Mouse (Mus musculus) limb, embryonic 14.5 days (tissue): ENCODE measurements around the gene Gm11554. TPM values are rescaled to one million over a fixed set of nuclear protein-coding genes. Genes with fewer than 3 reads are reported as not detected.
"Not testable (repeated sequence)": the region's sequence is repeated elsewhere in the genome, so short reads cannot be mapped to it uniquely, and the experiment has no call there.

Experiments
- ATAC-seq: fragments of 200-750 bp; cut with Nextera tagmentation; 2 replicates; pipeline ENCODE4 v1.8.0; 2017; ENCODE audit warnings: low read depth, moderate number of reproducible peaks, moderate TSS enrichment; ENCODE audit not compliant: low FRiP score
- DNase-seq: peaks from one replicate; pipeline ENCODE4 v3.0.0-alpha.2; 2015; ENCODE audit warnings: low spot score
- H3K27ac ChIP-seq: fragments of 300-500 bp; sonication (generic); replicated peaks from 2 replicates; pipeline ENCODE4 v1.5.1; 2014; ENCODE audit warnings: low read depth, mild to moderate bottlenecking, low read length, moderate library complexity, mixed read lengths
- H3K27me3 ChIP-seq: fragments of 300-500 bp; sonication (generic); 2 replicates; pipeline ENCODE4 v1.6.1; 2014; ENCODE audit warnings: low read length, mixed read lengths; ENCODE audit not compliant: control insufficient read depth, insufficient read depth
- H3K36me3 ChIP-seq: fragments of 300-500 bp; sonication (generic); 2 replicates; pipeline ENCODE4 v1.6.1; 2014; ENCODE audit warnings: mild to moderate bottlenecking, low read length, moderate library complexity, mixed read lengths; ENCODE audit not compliant: control insufficient read depth, insufficient read depth
- H3K4me1 ChIP-seq: fragments of 300-500 bp; sonication (generic); 2 replicates; pipeline ENCODE4 v1.6.1; 2014; ENCODE audit warnings: antibody characterized with exemption, low read length, mixed read lengths; ENCODE audit not compliant: control insufficient read depth, insufficient read depth
- H3K4me2 ChIP-seq: fragments of 300-500 bp; sonication (generic); replicated peaks from 2 replicates; pipeline ENCODE4 v1.6.1; 2014; ENCODE audit warnings: low read depth, mild to moderate bottlenecking, low read length, moderate library complexity; ENCODE audit not compliant: severe bottlenecking
- H3K4me3 ChIP-seq: fragments of 300-500 bp; sonication (generic); replicated peaks from 2 replicates; pipeline ENCODE4 v1.5.1; 2014; ENCODE audit warnings: low read length
- H3K9ac ChIP-seq: fragments of 300-500 bp; sonication (generic); 2 replicates; pipeline ENCODE4 v1.6.1; 2014; ENCODE audit warnings: mild to moderate bottlenecking, low read depth, low read length, moderate library complexity; ENCODE audit not compliant: severe bottlenecking
- H3K9me3 ChIP-seq: fragments of 300-500 bp; sonication (generic); 2 replicates; pipeline ENCODE4 v1.6.1; 2016; ENCODE audit warnings: low read length; ENCODE audit not compliant: control insufficient read depth
- POLR2A ChIP-seq: fragments of 200-500 bp; IDR thresholded peaks from 2 replicates; pipeline ENCODE4 v1.8.0; 2012; ENCODE audit warnings: inconsistent platforms, mild to moderate bottlenecking, moderate library complexity, borderline replicate concordance; ENCODE audit not compliant: insufficient read depth, insufficient read length; ENCODE audit errors: extremely low read depth
- WGBS: fragments of 180-500 bp; shearing (Covaris S2); extraction: QIAGEN DNeasy Blood & Tissue Kit; methylation state at CpG from one replicate; pipeline ENCODE4 v1.1.7; 2014; 5-methylcytosine and 5-hydroxymethylcytosine counted together
- polyA plus RNA-seq, 2 experiments: library from polyadenylated mRNA; depleted of rRNA in 1 of 2; stranded (reverse) in 1 of 2; unstranded in 1 of 2; fragments of >200 nt; fragmentation: Nextera tagmentation in 1 of 2; extraction: Ambion mirVana in 1 of 2; gene quantifications; 2 replicates each; pipeline versions ENCODE4 v1.2.1 to v1.2.3; 2012 to 2014

Gene Gm11554
- polyA plus RNA-seq, 2 experiments: not detected

DNA sequence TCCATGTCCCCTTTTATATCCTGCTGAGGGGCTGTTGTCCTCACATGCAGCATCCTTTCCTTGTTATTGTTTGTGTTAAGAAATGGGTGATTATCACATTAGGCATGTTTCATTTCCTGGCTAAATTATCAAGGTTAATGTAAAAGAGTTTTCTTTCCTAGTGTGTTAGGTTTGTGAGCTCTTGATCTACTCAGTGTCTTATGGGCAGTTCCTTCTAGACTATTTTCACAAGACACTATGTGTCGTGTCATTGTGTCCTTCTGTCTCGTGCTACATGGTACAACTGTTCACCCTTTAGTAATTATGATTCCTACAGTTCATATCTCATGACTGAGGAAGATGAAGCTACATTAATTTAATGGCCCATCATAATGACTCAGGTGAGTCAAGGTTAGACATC, 10.9 kb downstream of the Gm11554 start, which contains the start of gene Gm11596:
Gene Gm11596 (minus strand): TSS at position 101 of the 400 bp plus-strand sequence.
- no peak for ATAC-seq
- Histone ChIP-seq H3K9me3 (no peaks in the 10 kb centered on the region), H3K36me3 (no peaks in the 10 kb centered on the region), H3K4me3 (no peak within 1 kb of the TSS), H3K27ac (no peak within 1 kb of the TSS), H3K27me3 (no peaks in the 10 kb centered on the region), H3K9ac (no peak within 1 kb of the TSS), H3K4me1 (no peaks in the 10 kb centered on the region), H3K4me2 (no peak within 1 kb of the TSS)
- DNase-seq: no peak
- WGBS: 82% methylated on average over 2 of the region's 2 CpGs
- no peak for TF ChIP-seq POLR2A

DNA sequence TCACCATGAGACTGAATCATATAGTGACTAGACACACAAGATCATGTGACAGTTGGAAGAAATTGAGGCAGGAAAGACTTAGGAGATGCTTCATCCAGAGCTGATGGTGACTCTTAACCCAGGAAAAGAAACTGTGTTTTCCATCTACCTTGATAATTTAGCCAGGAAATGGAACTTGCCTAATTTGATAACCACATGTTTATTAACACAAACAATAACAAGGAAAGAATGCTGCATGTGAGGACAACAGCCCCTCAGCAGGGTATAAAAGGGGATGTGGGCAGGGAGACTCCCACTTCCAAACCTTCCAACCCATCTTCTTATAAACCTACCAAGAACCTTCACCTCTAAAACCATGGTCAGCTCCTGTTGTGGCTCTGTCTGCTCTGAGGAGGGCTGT, 19.3 kb downstream of the Gm11554 start, which contains the start of gene Krtap4-9:
Gene Krtap4-9 (plus strand): TSS at position 301 of the 400 bp plus-strand sequence.
- not testable (repeated sequence) for H3K9ac ChIP-seq, H3K27me3 ChIP-seq, H3K4me3 ChIP-seq, H3K36me3 ChIP-seq, H3K4me1 ChIP-seq, H3K27ac ChIP-seq, H3K4me2 ChIP-seq, ATAC-seq, DNase-seq, H3K9me3 ChIP-seq

DNA sequence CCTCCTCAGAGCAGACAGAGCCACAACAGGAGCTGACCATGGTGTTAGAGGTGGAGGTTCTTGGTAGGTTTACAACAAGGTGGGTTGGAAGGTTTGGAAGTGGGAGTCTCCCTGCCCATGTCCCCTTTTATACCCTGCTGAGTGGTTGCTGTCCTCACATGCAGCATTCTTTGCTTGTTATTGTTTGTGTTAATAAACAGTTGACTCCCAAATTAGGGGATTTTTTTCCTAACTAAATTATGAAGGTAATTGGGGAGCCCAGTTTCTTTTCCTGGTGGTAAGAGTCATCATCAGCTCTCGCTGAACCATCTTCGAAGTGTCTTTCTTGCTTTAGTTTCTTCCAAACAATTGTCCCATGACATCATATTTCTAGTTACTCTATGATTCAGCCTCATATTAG, 23.6 kb downstream of the Gm11554 start, which contains the start of gene Krtap4-8:
Gene Krtap4-8 (minus strand): TSS at position 101 of the 400 bp plus-strand sequence.
- H3K27me3 ChIP-seq: no peaks in the 10 kb centered on the region
- TF ChIP-seq POLR2A: no peak
- H3K27ac ChIP-seq: no peak within 1 kb of the TSS
- H3K9me3 ChIP-seq: no peaks in the 10 kb centered on the region
- 95% methylated on average over 2 of the region's 2 CpGs for WGBS
- H3K9ac ChIP-seq: no peak within 1 kb of the TSS
- no peak for DNase-seq
- no peak within 1 kb of the TSS for H3K4me2 ChIP-seq
- no peak for ATAC-seq
- H3K36me3 ChIP-seq: no peaks in the 10 kb centered on the region
- H3K4me3 ChIP-seq: no peak within 1 kb of the TSS
- no peaks in the 10 kb centered on the region for H3K4me1 ChIP-seq

DNA sequence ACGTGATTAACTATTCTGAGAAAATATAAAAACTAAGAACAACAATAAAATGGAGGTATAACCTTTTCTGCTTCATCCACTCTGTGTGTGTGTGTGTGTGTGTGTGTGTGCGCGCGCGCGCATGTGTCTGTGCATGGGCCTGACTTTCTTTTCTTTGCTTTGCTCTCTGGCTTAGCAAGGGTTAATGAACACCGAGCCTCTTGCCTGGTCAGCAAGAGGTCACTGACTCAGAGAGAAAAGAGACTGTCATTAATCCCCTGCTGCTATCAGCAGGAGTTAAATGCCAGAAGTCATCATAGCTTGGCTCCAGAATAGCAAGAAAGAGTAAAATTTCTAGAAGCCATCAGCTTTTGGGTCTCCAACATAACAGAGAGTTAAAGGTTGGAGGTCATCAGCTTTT, 25.8 kb downstream of the Gm11554 start:
- Histone ChIP-seq H3K4me2 (no peak overlapping the region), H3K36me3 (no peaks in the 10 kb centered on the region), H3K4me1 (no peaks in the 10 kb centered on the region), H3K27ac (no peak overlapping the region), H3K27me3 (no peaks in the 10 kb centered on the region), H3K4me3 (no peak overlapping the region), H3K9ac (no peak overlapping the region), H3K9me3 (no peaks in the 10 kb centered on the region)
- ATAC-seq (no peak), DNase-seq (no peak)
- WGBS: 63% methylated on average over 7 of the region's 7 CpGs
- TF ChIP-seq POLR2A: no peak

DNA sequence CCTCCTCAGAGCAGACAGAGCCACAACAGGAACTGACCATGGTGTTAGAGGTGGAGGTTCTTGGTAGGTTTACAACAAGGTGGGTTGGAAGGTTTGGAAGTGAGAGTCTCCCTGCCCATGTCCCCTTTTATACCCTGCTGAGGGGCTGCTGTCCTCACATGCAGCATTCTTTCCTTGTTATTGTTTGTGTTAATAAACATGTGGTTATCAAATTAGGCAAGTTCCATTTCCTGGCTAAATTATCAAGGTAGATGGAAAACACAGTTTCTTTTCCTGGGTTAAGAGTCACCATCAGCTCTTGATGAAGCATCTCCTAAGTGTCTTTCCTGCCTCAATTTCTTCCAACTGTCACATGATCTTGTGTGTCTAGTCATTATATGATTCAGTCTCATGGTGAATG, 31.4 kb downstream of the Gm11554 start, which contains the start of gene Gm11595:
Gene Gm11595 (minus strand): TSS at position 101 of the 400 bp plus-strand sequence.
- DNase-seq, ATAC-seq, H3K27me3 ChIP-seq, H3K4me2 ChIP-seq, H3K36me3 ChIP-seq, H3K9me3 ChIP-seq, H3K4me3 ChIP-seq, H3K4me1 ChIP-seq, H3K9ac ChIP-seq, H3K27ac ChIP-seq: not testable (repeated sequence)

DNA sequence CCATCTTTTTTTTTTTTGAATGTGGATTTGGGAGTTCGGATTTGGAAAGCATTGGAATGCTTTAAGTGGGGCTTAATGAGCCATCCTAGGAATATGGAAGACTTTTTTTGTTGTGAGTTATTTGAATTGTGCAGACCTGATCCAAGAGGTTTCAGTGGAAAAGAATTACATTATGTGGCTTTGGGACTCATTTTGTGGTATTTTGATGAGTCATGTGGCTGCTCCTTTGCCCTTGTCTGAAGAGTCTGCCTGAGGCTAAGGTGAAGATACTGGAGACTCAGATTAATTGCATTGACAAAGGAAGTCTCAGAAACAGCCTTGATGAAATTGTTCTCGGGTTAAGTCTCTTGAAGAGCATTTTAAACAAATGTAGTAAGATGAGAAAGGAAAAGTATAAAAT, 35.8 kb downstream of the Gm11554 start:
- 72% methylated on average over 2 of the region's 2 CpGs for WGBS
- ATAC-seq (no peak), DNase-seq (no peak)
- Histone ChIP-seq H3K4me3 (no peak overlapping the region), H3K4me2 (no peak overlapping the region), H3K4me1 (no peaks in the 10 kb centered on the region), H3K9ac (no peak overlapping the region), H3K9me3 (no peaks in the 10 kb centered on the region), H3K27me3 (no peaks in the 10 kb centered on the region), H3K27ac (no peak overlapping the region), H3K36me3 (no peaks in the 10 kb centered on the region)
- no peak for TF ChIP-seq POLR2A
